Mouse (Mus musculus) liver, adult 2 months (tissue): ENCODE data around the gene Kcmf1.

Experiments
- CTCF ChIP-seq: fragments of 200-500 bp; IDR thresholded peaks from 2 replicates; pipeline ENCODE4 v1.5.1; 2011; ENCODE audit warnings: low read depth, low read length, control low read depth
- POLR2A ChIP-seq: fragments of 200-500 bp; IDR thresholded peaks from 2 replicates; pipeline ENCODE4 v1.6.1; 2011; ENCODE audit warnings: low read length, control low read depth; ENCODE audit not compliant: insufficient read depth; ENCODE audit errors: extremely low read depth

DNA sequence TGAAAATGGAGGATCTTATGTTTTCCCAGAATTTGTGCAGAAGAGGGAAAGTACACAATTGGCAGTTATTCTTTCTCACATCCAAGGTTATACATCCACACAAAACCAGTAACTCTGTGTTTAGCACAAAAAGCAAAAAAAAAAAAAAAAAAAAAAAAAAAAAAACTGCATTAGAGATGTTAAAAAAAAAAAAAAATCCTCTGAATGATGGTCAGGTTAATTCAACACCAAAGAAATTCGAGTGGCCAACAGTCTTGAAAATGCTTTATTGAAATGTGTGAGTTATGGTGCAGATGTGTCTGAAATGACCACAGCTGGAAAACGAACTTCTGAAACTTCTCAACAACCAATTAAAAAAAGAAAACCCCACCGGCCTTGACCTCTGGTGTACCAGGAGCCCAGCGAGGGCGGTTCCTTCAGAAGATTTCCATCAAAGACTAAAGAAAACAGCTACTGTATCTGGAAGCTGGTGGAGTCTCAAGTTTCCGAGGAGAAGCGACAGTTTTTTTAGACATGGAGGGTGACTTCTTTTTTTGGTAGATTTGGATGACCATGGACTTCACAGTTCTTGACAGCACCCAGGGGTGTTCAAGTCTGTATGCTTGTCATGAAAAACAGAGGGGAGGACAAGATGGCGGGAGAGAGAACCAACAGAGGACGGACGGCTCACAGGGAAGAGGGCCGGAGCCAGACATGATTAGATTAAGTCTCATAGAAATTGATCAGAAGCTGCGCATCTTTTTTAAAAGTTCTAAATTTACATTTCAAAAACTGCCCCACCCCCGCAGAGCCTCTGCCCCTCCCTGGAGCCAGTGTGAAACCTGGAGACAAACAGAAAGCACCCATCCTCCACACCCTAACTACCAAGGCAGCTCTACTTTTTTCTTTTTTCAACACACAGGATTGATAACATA, 58.7 kb downstream of the Kcmf1 start:
- TF ChIP-seq POLR2A, result no peak
- no peak for TF ChIP-seq CTCF
